Mouse (Mus musculus) forebrain, embryonic 15.5 days (tissue): ENCODE data around the gene 1190007I07Rik. TPM values are rescaled to one million over a fixed set of nuclear protein-coding genes. Genes with fewer than 3 reads are reported as not detected.
A peak's percentile ranks its signal among the peaks of the same experiment; 100 is the strongest.
"Not testable (repeated sequence)": the region's sequence is repeated elsewhere in the genome, so short reads cannot be mapped to it uniquely, and the experiment has no call there.

Source experiments
- ATAC-seq: fragments of 200-750 bp; cut with Nextera tagmentation; replicated peaks from 2 replicates; pipeline ENCODE4 v1.8.0; 2017; ENCODE audit warnings: mild to moderate bottlenecking, moderate TSS enrichment, moderate library complexity
- H3K27ac ChIP-seq: fragments of 300-500 bp; sonication (generic); replicated peaks from 2 replicates; pipeline ENCODE4 v1.5.1; 2015; ENCODE audit warnings: mild to moderate bottlenecking, inconsistent platforms
- H3K27me3 ChIP-seq: fragments of 300-500 bp; sonication (generic); 2 replicates; pipeline ENCODE4 v1.6.1; 2015; ENCODE audit warnings: inconsistent platforms
- H3K36me3 ChIP-seq: fragments of 300-500 bp; sonication (generic); 2 replicates; pipeline ENCODE4 v1.6.1; 2015; ENCODE audit warnings: mild to moderate bottlenecking, inconsistent platforms
- H3K4me1 ChIP-seq: fragments of 300-500 bp; sonication (generic); 2 replicates; pipeline ENCODE4 v1.6.1; 2015; ENCODE audit warnings: inconsistent platforms
- H3K4me2 ChIP-seq: fragments of 300-500 bp; sonication (generic); replicated peaks from 2 replicates; pipeline ENCODE4 v1.6.1; 2015; ENCODE audit warnings: mild to moderate bottlenecking, inconsistent platforms
- H3K4me3 ChIP-seq: fragments of 300-500 bp; sonication (generic); 2 replicates; pipeline ENCODE4 v1.5.1; 2015; ENCODE audit warnings: mild to moderate bottlenecking, inconsistent platforms
- H3K9ac ChIP-seq: fragments of 300-500 bp; sonication (generic); replicated peaks from 2 replicates; pipeline ENCODE4 v1.6.1; 2015; ENCODE audit warnings: mild to moderate bottlenecking, inconsistent platforms
- H3K9me3 ChIP-seq: fragments of 300-500 bp; sonication (generic); 2 replicates; pipeline ENCODE4 v1.6.1; 2016; ENCODE audit warnings: inconsistent platforms
- WGBS: fragments of 180-500 bp; shearing (Covaris S2); methylation state at CpG from one replicate; pipeline ENCODE4 v1.1.7; 2015; ENCODE audit warnings: mixed read lengths; 5-methylcytosine and 5-hydroxymethylcytosine counted together
- polyA plus RNA-seq: library from polyadenylated mRNA; unstranded; fragments of >200 nt; fragmentation: Nextera tagmentation; extraction: Ambion mirVana; gene quantifications from 2 replicates; pipeline ENCODE4 v1.2.1, GENCODE M21; 2015

Gene 1190007I07Rik
- polyA plus RNA-seq, 1 experiment from 2014 or later: 34.2 TPM

DNA sequence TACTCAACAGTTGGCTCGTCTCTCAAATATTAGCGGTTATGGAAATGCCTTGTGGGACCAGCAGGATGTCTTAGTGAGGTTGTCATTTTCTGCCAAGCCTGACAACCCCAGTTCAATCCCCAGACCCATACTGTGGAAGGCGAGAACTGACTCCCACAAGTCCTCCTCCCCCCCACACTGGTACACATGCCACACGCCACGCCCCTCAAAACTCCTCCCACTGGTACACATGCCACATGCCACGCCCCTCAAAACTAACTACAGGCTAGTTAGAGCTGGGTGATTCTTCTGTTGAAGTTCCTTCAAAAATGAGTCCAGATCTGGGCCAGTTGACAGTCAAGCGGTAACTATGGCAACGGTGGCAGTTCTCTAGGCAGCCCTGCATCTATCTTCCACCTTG, 23.1 kb upstream of the 1190007I07Rik start:
- Histone ChIP-seq H3K36me3 (peaks cover 71% of the 10 kb centered on the region), H3K4me1 (no peaks in the 10 kb centered on the region), H3K27ac (no peak overlapping the region), H3K27me3 (no peaks in the 10 kb centered on the region), H3K4me3 (no peak overlapping the region), H3K9me3 (no peaks in the 10 kb centered on the region), H3K4me2 (no peak overlapping the region), H3K9ac (no peak overlapping the region)
- ATAC-seq: no peak
- 97% methylated on average over 8 of the region's 8 CpGs for WGBS

DNA sequence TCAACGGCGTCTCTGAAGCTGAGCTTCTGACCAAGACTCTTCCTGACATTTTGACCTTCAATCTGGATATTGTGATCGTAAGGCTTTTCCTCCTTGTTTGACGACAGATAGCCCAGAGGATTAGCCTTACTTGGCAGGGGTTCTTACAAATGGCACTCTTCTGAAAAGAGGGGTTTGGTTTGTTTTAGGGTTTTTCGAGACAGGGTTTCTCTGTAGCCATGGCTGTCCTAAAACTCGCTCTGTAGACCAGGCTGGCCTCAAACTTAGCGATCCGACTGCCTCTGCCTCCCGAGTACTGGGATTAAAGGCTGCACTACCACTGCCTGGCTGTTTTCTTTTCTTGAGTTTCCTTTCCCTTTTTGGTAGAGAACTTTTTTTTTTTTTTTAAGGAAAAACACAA, 18.5 kb upstream of the 1190007I07Rik start:
- Histone ChIP-seq H3K9ac (no peak overlapping the region), H3K36me3 (peaks cover 76% of the 10 kb centered on the region), H3K4me2 (no peak overlapping the region), H3K9me3 (no peaks in the 10 kb centered on the region), H3K4me1 (no peaks in the 10 kb centered on the region), H3K27me3 (no peaks in the 10 kb centered on the region), H3K27ac (no peak overlapping the region), H3K4me3 (no peak overlapping the region)
- WGBS: 86% methylated on average over 9 of the region's 9 CpGs
- ATAC-seq: no peak

- no peak for ATAC-seq
- peaks cover 58% of the 10 kb centered on the region for H3K36me3 ChIP-seq
- H3K4me3 ChIP-seq: no peak overlapping the region
- H3K27ac ChIP-seq: no peak overlapping the region
- H3K27me3 ChIP-seq: no peaks in the 10 kb centered on the region
- H3K9me3 ChIP-seq: no peaks in the 10 kb centered on the region
- H3K9ac ChIP-seq: no peak overlapping the region
- H3K4me2 ChIP-seq: no peak overlapping the region
- no peaks in the 10 kb centered on the region for H3K4me1 ChIP-seq
- 93% methylated on average over 8 of the region's 8 CpGs for WGBS
Observed at GRCm38 (mm10) chr10:82639032-82639698, 16.1 kb upstream of the 1190007I07Rik start.

DNA sequence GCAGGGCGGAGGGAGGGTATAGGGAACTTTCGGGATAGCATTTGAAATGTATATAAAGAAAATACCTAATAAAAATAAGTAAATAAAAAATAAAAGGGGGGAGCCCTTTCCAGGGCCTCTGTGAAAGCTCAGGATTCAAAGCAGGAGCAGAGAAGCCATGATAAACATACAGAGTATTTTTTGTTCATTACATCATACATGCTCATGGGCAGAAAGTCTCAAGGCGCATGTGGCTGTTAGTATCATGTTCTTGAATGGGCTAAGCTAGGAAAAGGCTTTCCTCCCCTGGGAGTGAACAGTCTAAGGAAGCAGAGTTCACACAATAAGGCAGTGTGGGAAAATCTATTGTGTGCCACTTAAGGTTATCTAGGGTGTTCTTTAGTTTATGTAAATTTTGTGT, 13.3 kb upstream of the 1190007I07Rik start:
- H3K9ac ChIP-seq: no peak overlapping the region
- no peak for ATAC-seq
- H3K27ac ChIP-seq: no peak overlapping the region
- no peak overlapping the region for H3K4me3 ChIP-seq
- 96% methylated on average over 3 of the region's 3 CpGs for WGBS
- H3K36me3 ChIP-seq: peaks cover 48% of the 10 kb centered on the region
- no peaks in the 10 kb centered on the region for H3K9me3 ChIP-seq
- no peak overlapping the region for H3K4me2 ChIP-seq
- H3K4me1 ChIP-seq: peaks cover 9% of the 10 kb centered on the region
- no peaks in the 10 kb centered on the region for H3K27me3 ChIP-seq

- Histone ChIP-seq H3K9ac (no peak overlapping the region), H3K36me3 (peaks cover 30% of the 10 kb centered on the region), H3K4me1 (peaks cover 19% of the 10 kb centered on the region), H3K4me2 (no peak overlapping the region), H3K9me3 (no peaks in the 10 kb centered on the region), H3K27ac (no peak overlapping the region), H3K27me3 (no peaks in the 10 kb centered on the region), H3K4me3 (no peak overlapping the region)
- 96% methylated on average over 7 of the region's 7 CpGs for WGBS
- no peak for ATAC-seq
Observed at GRCm38 (mm10) chr10:82634348-82634747, 11.3 kb upstream of the 1190007I07Rik start.

DNA sequence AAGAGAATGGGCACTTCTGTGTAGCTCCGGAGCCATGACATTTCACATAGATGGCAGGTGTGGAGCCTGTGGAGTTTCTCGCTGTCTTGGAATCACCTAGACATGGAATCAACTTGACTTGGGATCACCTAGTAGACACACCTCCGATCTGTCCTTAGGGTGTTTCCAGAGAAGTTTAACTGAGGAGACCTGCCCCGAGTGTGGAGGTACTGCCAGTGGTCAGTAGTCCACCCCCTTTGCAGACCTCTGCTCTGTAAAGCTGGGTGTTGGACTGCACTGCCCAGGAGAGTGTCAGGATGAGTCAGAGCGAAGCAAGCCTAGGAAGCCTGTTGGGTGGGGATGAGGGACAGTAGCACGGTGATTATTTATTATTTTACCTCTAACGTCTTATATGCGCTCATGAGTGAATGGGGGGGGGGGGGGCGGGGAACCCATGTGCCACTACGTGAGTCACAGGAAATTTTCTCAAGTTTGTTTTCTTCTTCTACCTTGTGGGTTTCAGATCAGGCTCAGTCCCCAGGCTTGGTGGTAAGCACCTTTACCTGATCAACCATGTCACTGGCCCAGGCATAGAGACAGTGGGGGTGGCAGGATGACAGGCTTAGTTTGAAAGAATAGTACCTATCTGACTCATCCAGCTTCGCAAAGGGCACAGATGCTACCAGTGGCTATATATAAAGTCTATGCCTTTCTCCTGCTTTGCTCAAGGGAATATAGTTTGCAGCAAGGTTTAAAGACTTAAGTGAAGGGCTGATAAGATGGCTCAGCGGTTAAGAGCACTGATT, 9.7 kb upstream of the 1190007I07Rik start:
- Histone ChIP-seq H3K27me3 (no peaks in the 10 kb centered on the region), H3K4me1 (peaks cover 24% of the 10 kb centered on the region), H3K36me3 (peaks cover 22% of the 10 kb centered on the region), H3K4me2 (no peak overlapping the region), H3K27ac (no peak overlapping the region), H3K9ac (no peak overlapping the region), H3K4me3 (no peak overlapping the region), H3K9me3 (no peaks in the 10 kb centered on the region)
- WGBS: 97% methylated on average over 12 of the region's 12 CpGs
- no peak for ATAC-seq

GRCm38 (mm10) chr10:82631133-82631532, 8.1 kb upstream of the 1190007I07Rik start:
- H3K9me3 ChIP-seq: no peaks in the 10 kb centered on the region
- H3K4me1 ChIP-seq: peaks cover 24% of the 10 kb centered on the region
- H3K27ac ChIP-seq: no peak overlapping the region
- H3K36me3 ChIP-seq: peaks cover 15% of the 10 kb centered on the region; the same call in 1 of the 2 replicates
- peak overlapping the region; percentile 16; the same call in 1 of the 2 replicates for H3K9ac ChIP-seq
- H3K27me3 ChIP-seq: no peaks in the 10 kb centered on the region
- peak overlapping the region; percentile 72 for H3K4me2 ChIP-seq
- WGBS: 77% methylated on average over 7 of the region's 7 CpGs
- ATAC-seq: no peak
- peak overlapping the region; percentile 88 for H3K4me3 ChIP-seq

DNA sequence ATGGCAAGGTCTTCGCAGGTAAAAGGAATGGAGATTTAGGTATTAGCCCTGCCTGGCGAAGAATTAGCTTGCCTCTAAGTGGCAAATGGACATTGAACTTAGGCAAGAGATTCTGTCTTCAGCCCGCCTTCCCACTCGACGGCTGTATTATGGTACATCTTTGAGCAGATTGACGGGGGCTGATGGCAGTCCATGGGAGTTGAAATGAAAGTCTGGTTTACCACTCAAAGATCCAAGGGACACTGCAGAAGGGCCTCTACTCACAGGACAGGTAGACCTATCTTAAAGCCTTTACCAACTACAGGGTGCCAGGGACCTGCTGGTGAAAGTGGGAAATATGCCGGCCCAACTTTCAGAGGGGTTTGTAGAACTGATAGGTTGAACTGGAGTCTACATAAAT, 7.5 kb upstream of the 1190007I07Rik start:
- no peaks in the 10 kb centered on the region for H3K9me3 ChIP-seq
- WGBS: 16% methylated on average over 7 of the region's 7 CpGs
- no peaks in the 10 kb centered on the region for H3K27me3 ChIP-seq
- peaks cover 15% of the 10 kb centered on the region; the same call in 1 of the 2 replicates for H3K36me3 ChIP-seq
- H3K4me3 ChIP-seq: peak overlapping the region; percentile 88
- ATAC-seq: no peak
- H3K4me2 ChIP-seq: peak overlapping the region; percentile 72
- no peak overlapping the region; the same call in 1 of the 2 replicates for H3K27ac ChIP-seq
- peak overlapping the region; percentile 88 for H3K9ac ChIP-seq
- peaks cover 24% of the 10 kb centered on the region for H3K4me1 ChIP-seq

GRCm38 (mm10) chr10:82629586-82630255, 6.7 kb upstream of the 1190007I07Rik start, which contains the start of gene Tdg:
Tdg (plus strand) TSS chr10:82629828.
- Histone ChIP-seq H3K4me1 (peaks cover 24% of the 10 kb centered on the region), H3K27ac (peak within 1 kb of the TSS; percentile 94), H3K4me2 (peak within 1 kb of the TSS; percentile 93), H3K36me3 (peaks cover 12% of the 10 kb centered on the region; the same call in 1 of the 2 replicates), H3K9ac (peak within 1 kb of the TSS; percentile 88), H3K4me3 (peak within 1 kb of the TSS; percentile 88)
- ATAC-seq: peak; percentile 97
- H3K27me3 ChIP-seq, H3K9me3 ChIP-seq: not testable (repeated sequence)
- WGBS: under 1% methylated on average over 65 of the region's 78 CpGs

- peak; percentile 55 for ATAC-seq
- Histone ChIP-seq H3K36me3 (peaks cover 12% of the 10 kb centered on the region; the same call in 1 of the 2 replicates), H3K9ac (peak overlapping the region; percentile 88), H3K9me3 (no peaks in the 10 kb centered on the region), H3K4me1 (peaks cover 24% of the 10 kb centered on the region), H3K27ac (peak overlapping the region; percentile 94), H3K27me3 (no peaks in the 10 kb centered on the region), H3K4me3 (peak overlapping the region; percentile 88), H3K4me2 (peak overlapping the region; percentile 93)
- 4% methylated on average over 11 of the region's 11 CpGs for WGBS
Observed at GRCm38 (mm10) chr10:82629111-82629585, 6.1 kb upstream of the 1190007I07Rik start.

- ATAC-seq: peak; percentile 21
- peak overlapping the region; percentile 90 for H3K27ac ChIP-seq
- not testable (repeated sequence) for H3K27me3 ChIP-seq, H3K36me3 ChIP-seq, H3K9me3 ChIP-seq
- peak overlapping the region; percentile 60 for H3K4me2 ChIP-seq
- H3K9ac ChIP-seq: peak overlapping the region; percentile 79
- H3K4me3 ChIP-seq: peak overlapping the region; percentile 75
- H3K4me1 ChIP-seq: peaks cover 12% of the 10 kb centered on the region
- WGBS: 6% methylated on average over 2 of the region's 2 CpGs
Observed at GRCm38 (mm10) chr10:82623553-82623932, 515 bp upstream of the 1190007I07Rik start.

- ATAC-seq: no peak
- Histone ChIP-seq H3K4me1 (peaks cover 12% of the 10 kb centered on the region), H3K9ac (peak overlapping the region; percentile 79), H3K4me2 (peak overlapping the region; percentile 60), H3K9me3 (no peaks in the 10 kb centered on the region), H3K27ac (no peak overlapping the region; the same call in 1 of the 2 replicates), H3K4me3 (peak overlapping the region; percentile 75), H3K27me3 (no peaks in the 10 kb centered on the region), H3K36me3 (0 out of 2 replicates have a peak, but pooled peaks cover 3% of the 10 kb centered on the region)
- WGBS: 31% methylated on average over 9 of the region's 9 CpGs
Observed at GRCm38 (mm10) chr10:82622235-82622634, 793 bp downstream of the 1190007I07Rik start.
